Mouse (Mus musculus) cortical plate, adult 2 months (tissue): ENCODE results near the gene Ksr1. TPM values are rescaled to one million over a fixed set of nuclear protein-coding genes. Genes with fewer than 3 reads are reported as not detected.

Experiments used
- H3K27ac ChIP-seq: fragments of 200-500 bp; 2 replicates; pipeline ENCODE4 v1.5.1; 2012; ENCODE audit warnings: low read length, control low read depth, inconsistent platforms; ENCODE audit not compliant: insufficient read depth
- H3K4me1 ChIP-seq: fragments of 200-500 bp; 2 replicates; pipeline ENCODE4 v1.6.1; 2011; ENCODE audit warnings: low read length; ENCODE audit not compliant: control insufficient read depth, insufficient read depth
- H3K4me3 ChIP-seq: fragments of 200-500 bp; 2 replicates; pipeline ENCODE4 v1.5.1; 2011; ENCODE audit warnings: mild to moderate bottlenecking, low read length, control low read depth; ENCODE audit not compliant: insufficient read depth
- CTCF ChIP-seq: fragments of 200-500 bp; IDR thresholded peaks from 2 replicates; pipeline ENCODE4 v1.5.1; 2011; ENCODE audit warnings: mild to moderate bottlenecking, control low read depth, low read length; ENCODE audit not compliant: insufficient read depth; ENCODE audit errors: extremely low read depth
- POLR2A ChIP-seq: fragments of 200-500 bp; IDR thresholded peaks from 2 replicates; pipeline ENCODE4 v1.6.1; 2011; ENCODE audit warnings: mild to moderate bottlenecking, low read length, control low read depth; ENCODE audit not compliant: insufficient read depth; ENCODE audit errors: extremely low read depth
- polyA plus RNA-seq: library from polyadenylated mRNA; depleted of rRNA; stranded (reverse); fragments of >200 nt; gene quantifications from 2 replicates; pipeline ENCODE4 v1.2.3, GENCODE M21; 2012

Ksr1 gene
- polyA plus RNA-seq, 1 experiment, result 32.8 TPM

- H3K4me1 ChIP-seq, result peaks cover 7% of the 10 kb centered on the region
- H3K27ac ChIP-seq, result no peak overlapping the region
- no peak overlapping the region for H3K4me3 ChIP-seq
- TF ChIP-seq POLR2A, result no peak
These were observed 72.6 kb downstream of the Ksr1 start for GRCm38 (mm10) chr11:79073583-79073982.

GRCm38 (mm10) chr11:79072108-79072507 is 74.1 kb downstream of the Ksr1 start:
- TF ChIP-seq POLR2A (no peak), CTCF (no peak)
- H3K4me3 ChIP-seq, result no peak overlapping the region
- H3K4me1 ChIP-seq, result peaks cover 7% of the 10 kb centered on the region
- no peak overlapping the region for H3K27ac ChIP-seq

- peaks cover 7% of the 10 kb centered on the region for H3K4me1 ChIP-seq
- H3K27ac ChIP-seq, result no peak overlapping the region
- no peak for TF ChIP-seq CTCF
- no peak for TF ChIP-seq POLR2A
- H3K4me3 ChIP-seq, result no peak overlapping the region
These were observed 74.9 kb downstream of the Ksr1 start for GRCm38 (mm10) chr11:79071082-79071972.

GRCm38 (mm10) chr11:79069453-79070153 is 76.6 kb downstream of the Ksr1 start:
- no peak for TF ChIP-seq POLR2A
- TF ChIP-seq CTCF, result no peak
- no peak overlapping the region for H3K4me3 ChIP-seq
- H3K27ac ChIP-seq, result no peak overlapping the region
- peaks cover 9% of the 10 kb centered on the region for H3K4me1 ChIP-seq

GRCm38 (mm10) chr11:79067172-79067571 is 79.0 kb downstream of the Ksr1 start:
- TF ChIP-seq CTCF (no peak), POLR2A (no peak)
- Histone ChIP-seq H3K4me1 (peaks cover 9% of the 10 kb centered on the region), H3K4me3 (no peak overlapping the region), H3K27ac (no peak overlapping the region)

- no peak overlapping the region for H3K27ac ChIP-seq
These were observed 80.0 kb downstream of the Ksr1 start for GRCm38 (mm10) chr11:79066191-79066530.

GRCm38 (mm10) chr11:79065463-79066190 is 80.6 kb downstream of the Ksr1 start:
- Histone ChIP-seq H3K4me3 (no peak overlapping the region), H3K27ac (no peak overlapping the region), H3K4me1 (0 out of 2 replicates have a peak, but pooled peaks cover 2% of the 10 kb centered on the region)
- TF ChIP-seq POLR2A, result no peak
- TF ChIP-seq CTCF, result no peak

More at GRCm38 (mm10) chr11:79066191-79066530, 80.0 kb downstream of the Ksr1 start:
- Histone ChIP-seq H3K4me1 (peaks cover 3% of the 10 kb centered on the region), H3K4me3 (no peak overlapping the region)
- TF ChIP-seq CTCF (no peak), POLR2A (no peak)

- 0 out of 2 replicates have a peak, but pooled peaks cover 2% of the 10 kb centered on the region for H3K4me1 ChIP-seq
- H3K4me3 ChIP-seq, result no peak overlapping the region
- H3K27ac ChIP-seq, result no peak overlapping the region
- no peak for TF ChIP-seq POLR2A
- no peak for TF ChIP-seq CTCF
These were observed 81.9 kb downstream of the Ksr1 start for GRCm38 (mm10) chr11:79064311-79064710.

GRCm38 (mm10) chr11:79063616-79064015 is 82.6 kb downstream of the Ksr1 start:
- Histone ChIP-seq H3K27ac (no peak overlapping the region), H3K4me3 (no peak overlapping the region), H3K4me1 (0 out of 2 replicates have a peak, but pooled peaks cover 2% of the 10 kb centered on the region)
- TF ChIP-seq POLR2A (no peak), CTCF (no peak)

GRCm38 (mm10) chr11:79062897-79063296 is 83.3 kb downstream of the Ksr1 start:
- Histone ChIP-seq H3K27ac (no peak overlapping the region), H3K4me3 (no peak overlapping the region), H3K4me1 (0 out of 2 replicates have a peak, but pooled peaks cover 2% of the 10 kb centered on the region)
- no peak for TF ChIP-seq POLR2A
- TF ChIP-seq CTCF, result no peak
